Mouse (Mus musculus) c-Kit-positive CD71-positive TER-119-negative erythroid progenitor cells, embryonic 14.5 days (primary cell): ENCODE results near the gene Trim58.
A peak's percentile ranks its signal among the peaks of the same experiment; 100 is the strongest.

ENCODE experiments used
- DNase-seq: peaks from one replicate; pipeline ENCODE4 v3.0.0-alpha.2; 2013; ENCODE audit warnings: low read depth

Trim58 gene

GRCm38 (mm10) chr11:58640272-58640867 lies at the start of gene Trim58:
Trim58 (plus strand) TSS chr11:58640465.
- peak; percentile 48 for DNase-seq

- no peak for DNase-seq
Observed at GRCm38 (mm10) chr11:58594814-58595213, 45.5 kb upstream of the Trim58 start, which contains the start of gene Olfr324. Olfr324 (plus strand) TSS chr11:58595114.

- peak; percentile 22 for DNase-seq
Observed at GRCm38 (mm10) chr11:58597837-58598236, 42.4 kb upstream of the Trim58 start.

- no peak for DNase-seq
Observed at GRCm38 (mm10) chr11:58602062-58602461, 38.2 kb upstream of the Trim58 start.

- DNase-seq = peak; percentile 13
Observed at GRCm38 (mm10) chr11:58602800-58603560, 37.3 kb upstream of the Trim58 start.

- DNase-seq = no peak
Observed at GRCm38 (mm10) chr11:58604688-58605087, 35.6 kb upstream of the Trim58 start.

GRCm38 (mm10) chr11:58605228-58605627 lies 35.0 kb upstream of the Trim58 start:
- no peak for DNase-seq

- no peak for DNase-seq
Observed at GRCm38 (mm10) chr11:58606177-58606919, 33.9 kb upstream of the Trim58 start.

GRCm38 (mm10) chr11:58607030-58607429 lies 33.2 kb upstream of the Trim58 start:
- DNase-seq = no peak

- no peak for DNase-seq
Observed at GRCm38 (mm10) chr11:58613359-58613758, 26.9 kb upstream of the Trim58 start.

- no peak for DNase-seq
Observed at GRCm38 (mm10) chr11:58614526-58614925, 25.7 kb upstream of the Trim58 start.

GRCm38 (mm10) chr11:58615975-58616374 lies 24.3 kb upstream of the Trim58 start, which contains the start of gene 2210407C18Rik:
2210407C18Rik (minus strand) TSS chr11:58616075.
- no peak for DNase-seq

- no peak for DNase-seq
Observed at GRCm38 (mm10) chr11:58618369-58618768, 21.9 kb upstream of the Trim58 start.

GRCm38 (mm10) chr11:58618793-58619192 lies 21.5 kb upstream of the Trim58 start:
- no peak for DNase-seq

- DNase-seq = no peak
Observed at GRCm38 (mm10) chr11:58626146-58626545, 14.1 kb upstream of the Trim58 start.

GRCm38 (mm10) chr11:58630401-58630800 lies 9.9 kb upstream of the Trim58 start, which contains the start of gene Olfr323:
Olfr323 (minus strand) TSS chr11:58630501.
- DNase-seq = no peak

- DNase-seq = no peak
Observed at GRCm38 (mm10) chr11:58634878-58635277, 5.4 kb upstream of the Trim58 start.

- DNase-seq = peak; percentile 57
Observed at GRCm38 (mm10) chr11:58636376-58636977, 3.8 kb upstream of the Trim58 start.

- DNase-seq = no peak
Observed at GRCm38 (mm10) chr11:58638176-58638701, 2.0 kb upstream of the Trim58 start.

- DNase-seq = peak; percentile 70
Observed at GRCm38 (mm10) chr11:58641057-58641456, 792 bp downstream of the Trim58 start.

GRCm38 (mm10) chr11:58641638-58642358 lies 1.5 kb downstream of the Trim58 start:
- peak; percentile 87 for DNase-seq
